Mouse (Mus musculus): ENCODE results near the gene Hes6. TPM values are rescaled to one million over a fixed set of nuclear protein-coding genes. Genes with fewer than 3 reads are reported as not detected.

The Hes6 gene
- polyA plus RNA-seq, 1 experiment, result 62.8 TPM

GRCm38 (mm10) chr1:91381091-91381471 lies 32.8 kb downstream of the Hes6 start:
- no peak for TF ChIP-seq GATA1 (IDR thresholded peaks at IDR 0.05; ENCODE audit: low read length)

- TF ChIP-seq GATA1 (IDR thresholded peaks at IDR 0.05; ENCODE audit: low read length), result no peak
Observed at GRCm38 (mm10) chr1:91380453-91381090, 33.3 kb downstream of the Hes6 start.

GRCm38 (mm10) chr1:91373414-91373835 lies 40.4 kb downstream of the Hes6 start:
- TF ChIP-seq GATA1 (IDR thresholded peaks at IDR 0.05; ENCODE audit: low read length), result no peak

DNA sequence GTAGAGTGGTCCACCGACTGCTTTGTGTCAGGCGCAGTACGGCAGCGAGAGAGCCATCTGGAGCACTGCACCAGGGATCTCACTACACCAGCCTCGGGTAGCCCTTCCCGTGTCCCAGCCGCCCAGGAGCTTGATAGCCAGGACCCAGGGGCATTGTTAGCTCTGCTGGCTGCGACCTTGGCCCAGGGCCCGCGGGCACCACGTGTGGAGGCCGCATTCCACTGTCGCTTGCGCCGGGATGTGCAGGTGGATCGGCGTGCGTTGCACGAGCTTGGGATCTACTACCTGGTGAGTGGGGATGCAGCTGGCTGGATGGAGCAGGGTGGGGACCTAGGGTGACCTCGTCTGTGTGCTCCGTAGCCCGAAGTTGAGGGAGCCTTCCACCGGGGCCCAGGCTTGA lies 43.8 kb downstream of the Hes6 start:
- TF ChIP-seq GATA1 (IDR thresholded peaks at IDR 0.05; ENCODE audit: low read length), result no peak

GRCm38 (mm10) chr1:91369408-91369807 lies 44.4 kb downstream of the Hes6 start:
- TF ChIP-seq GATA1 (IDR thresholded peaks at IDR 0.05; ENCODE audit: low read length), result no peak

DNA sequence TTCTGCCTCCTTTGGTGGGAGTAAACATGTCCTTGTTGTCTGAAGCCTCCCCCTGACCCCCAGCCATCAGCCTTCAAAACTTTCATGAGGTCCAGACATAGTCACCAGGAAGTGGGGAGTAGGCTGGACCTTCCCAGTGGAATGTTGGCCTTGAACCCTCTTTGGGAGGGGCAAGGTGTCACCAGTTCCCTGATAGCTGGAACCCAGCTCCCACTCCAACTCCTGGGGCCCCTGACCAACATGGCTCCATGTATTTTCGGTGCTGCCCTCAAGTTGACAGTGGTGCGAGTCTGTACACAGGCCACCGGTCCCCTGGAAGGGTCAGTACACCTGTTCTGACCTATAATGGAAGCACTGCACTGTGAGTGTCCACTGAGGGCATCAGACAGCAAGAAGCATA lies 46.5 kb downstream of the Hes6 start:
- TF ChIP-seq GATA1 (IDR thresholded peaks at IDR 0.05; ENCODE audit: low read length), result no peak

DNA sequence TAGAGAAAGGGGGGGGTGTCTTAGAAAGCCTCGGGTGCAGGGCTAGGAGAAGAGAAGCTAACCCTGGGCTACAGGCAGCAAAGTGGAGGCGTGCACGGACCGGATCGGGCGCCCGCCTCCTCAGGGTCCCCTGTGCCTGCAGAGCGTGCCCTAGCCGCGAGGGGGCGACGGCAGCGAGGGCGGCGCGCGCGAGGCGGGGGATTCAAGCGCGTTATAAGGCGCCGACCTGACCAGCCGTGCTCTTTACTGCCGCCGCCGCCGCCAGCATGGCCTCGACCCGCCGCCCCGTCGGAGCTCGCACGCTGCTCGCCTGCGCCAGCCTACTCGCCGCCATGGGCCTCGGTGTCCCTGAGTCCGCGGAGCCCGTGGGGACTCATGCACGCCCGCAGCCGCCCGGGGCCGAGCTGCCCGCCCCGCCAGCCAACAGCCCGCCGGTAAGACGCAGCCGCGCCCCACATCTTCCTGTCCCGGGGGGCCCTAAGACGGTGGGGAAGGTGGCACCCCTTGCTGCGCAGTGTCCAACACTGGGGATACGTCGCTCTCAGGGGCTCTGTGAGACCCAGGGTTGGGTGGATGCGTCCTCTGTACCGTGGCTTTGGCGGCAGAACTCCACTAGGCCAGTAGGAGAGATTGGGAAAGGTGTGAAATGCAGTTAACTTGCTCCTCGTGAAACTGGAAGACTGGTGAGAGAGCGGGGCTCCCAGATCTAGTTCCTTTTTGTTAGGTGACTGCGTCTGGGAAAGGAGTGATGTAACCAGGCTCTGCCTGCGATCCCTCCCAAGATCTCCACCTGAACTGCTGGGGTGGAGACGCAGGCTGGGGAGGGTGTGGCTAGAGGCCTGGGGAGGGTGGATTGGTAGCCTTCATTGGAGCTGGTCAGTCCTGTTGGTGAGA lies 47.4 kb downstream of the Hes6 start, which contains the start of gene Erfe:
Erfe (plus strand) TSS at position 216 of the 894 bp plus-strand sequence.
- TF ChIP-seq GATA1 (IDR thresholded peaks at IDR 0.05; ENCODE audit: low read length), result no peak

- no peak for TF ChIP-seq GATA1 (IDR thresholded peaks at IDR 0.05; ENCODE audit: low read length)
Observed at GRCm38 (mm10) chr1:91365816-91366214, 48.0 kb downstream of the Hes6 start.

- no peak for TF ChIP-seq GATA1 (IDR thresholded peaks at IDR 0.05; ENCODE audit: low read length)
Observed at GRCm38 (mm10) chr1:91364822-91365644, 48.8 kb downstream of the Hes6 start.

DNA sequence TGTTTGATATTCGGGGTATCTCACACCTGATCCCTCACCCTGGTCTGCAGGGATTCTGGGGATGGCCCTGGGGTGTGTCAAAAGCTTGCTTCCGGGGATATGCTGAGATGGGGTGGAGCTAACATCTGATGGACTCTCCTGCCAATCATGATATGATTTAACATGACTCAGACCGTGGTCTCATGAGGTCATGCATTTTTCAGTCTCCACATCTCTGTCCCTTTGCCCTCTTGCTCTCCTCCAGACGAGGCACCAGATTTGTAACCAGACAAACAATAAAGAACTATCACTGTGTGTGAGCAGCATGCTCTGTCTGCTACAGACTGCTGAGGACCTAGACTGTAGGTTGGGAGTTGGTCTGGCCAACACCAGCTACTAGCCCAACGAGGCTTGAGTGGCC lies 51.7 kb downstream of the Hes6 start:
- TF ChIP-seq GATA1 (IDR thresholded peaks at IDR 0.05; ENCODE audit: low read length), result no peak

Other genes with a start within 250 kb of the Hes6 start
- gene Ramp1, start 234.2 kb downstream of the Hes6 start, polyA plus RNA-seq (2012), result not detected in 2 replicates
- 9.9 and 14.8 TPM in 2 replicates for gene Ube2f, start 163.7 kb downstream of the Hes6 start, polyA plus RNA-seq (2012)
- gene Scly, start 115.7 kb downstream of the Hes6 start, polyA plus RNA-seq (2012), result 2.6 and 3.8 TPM in 2 replicates
- 0.63 and 0.87 TPM in 2 replicates for gene Espnl, start 92.0 kb downstream of the Hes6 start, polyA plus RNA-seq (2012)
- gene Klhl30, start 63.0 kb downstream of the Hes6 start, polyA plus RNA-seq (2012), result not detected in 2 replicates
- gene Erfe, start 47.6 kb downstream of the Hes6 start, polyA plus RNA-seq (2012), result 2.2 and 2.3 TPM in 2 replicates
- 106 and 149 TPM in 2 replicates for gene Ilkap, start 15.2 kb downstream of the Hes6 start, polyA plus RNA-seq (2012)
- gene Per2, start 45.3 kb upstream of the Hes6 start, polyA plus RNA-seq (2012), result 9.0 and 11.0 TPM in 2 replicates
- gene Traf3ip1, start 80.6 kb upstream of the Hes6 start, polyA plus RNA-seq (2012), result 19.4 and 22.7 TPM in 2 replicates
- 20.4 and 34.3 TPM in 2 replicates for gene Asb1, start 126.5 kb upstream of the Hes6 start, polyA plus RNA-seq (2012)

Data from G1E-ER4 (cell line).